In the genomic region with DNA sequence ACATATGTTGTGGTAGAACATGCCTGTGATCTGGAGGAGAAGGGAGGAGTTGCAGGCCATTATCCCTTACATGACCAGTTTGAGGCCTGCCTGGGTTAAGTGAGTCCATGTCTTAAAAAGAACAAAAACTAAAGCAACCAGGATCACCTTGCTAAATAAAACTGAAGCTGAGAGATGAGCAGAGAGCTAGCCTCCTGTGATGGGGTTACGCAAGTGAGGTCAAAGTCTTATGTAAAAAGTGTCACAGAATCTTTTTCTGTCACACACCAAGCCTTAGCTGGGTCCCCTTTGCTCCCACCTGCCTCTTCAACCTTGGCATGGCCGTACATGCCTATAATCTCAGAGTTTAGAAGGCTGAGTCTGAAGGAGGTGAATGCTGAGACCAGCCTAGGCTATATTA, we compare ENCODE assay signal across 8 mouse cellular contexts. TPM values are rescaled to one million over a fixed set of nuclear protein-coding genes. Genes with fewer than 3 reads are reported as not detected.
A peak's percentile ranks its signal among the peaks of the same experiment; 100 is the strongest.
DNase-seq lines count a peak whose midpoint lies in the region; ATAC-seq and TF ChIP-seq lines count a peak whose summit lies in the region.

No protein-coding gene starts in this region.

- no peak overlapping the region for H3K27ac ChIP-seq in lung, postnatal 0 days (ENCODE audit: low read length)
- 0 out of 2 replicates have a peak overlapping the region, but pooled peaks have one; percentile 25 for H3K27ac ChIP-seq in liver, embryonic 13.5 days

- H3K36me3 ChIP-seq in lung, postnatal 0 days (ENCODE audit: insufficient read depth, low read length), result no peaks in the 10 kb centered on the region
- no peaks in the 10 kb centered on the region for H3K36me3 ChIP-seq in liver, embryonic 13.5 days

- 79% methylated on average over 2 of the region's 2 CpGs for WGBS in lung, postnatal 0 days
- WGBS in liver, embryonic 13.5 days (ENCODE audit: insufficient replicate concordance), result 79% methylated on average over 2 of the region's 2 CpGs

- H3K4me2 ChIP-seq in lung, postnatal 0 days (replicated peaks; ENCODE audit: low read depth, low read length), result peak overlapping the region; percentile 82
- H3K4me2 ChIP-seq in liver, embryonic 13.5 days, result peak overlapping the region; percentile 91

- no peaks in the 10 kb centered on the region for H3K4me1 ChIP-seq in lung, postnatal 0 days (ENCODE audit: insufficient read depth, low read depth, low read length)
- peaks cover 28% of the 10 kb centered on the region for H3K4me1 ChIP-seq in liver, embryonic 13.5 days (replicated peaks)

- H3K9ac ChIP-seq in lung, postnatal 0 days (replicated peaks; ENCODE audit: low read depth), result no peak overlapping the region
- peak overlapping the region; percentile 81 for H3K9ac ChIP-seq in liver, embryonic 13.5 days

- peak overlapping the region; percentile 63; the same call in 1 of the 2 replicates for H3K4me3 ChIP-seq in lung, postnatal 0 days (ENCODE audit: low read depth, low read length)
- H3K4me3 ChIP-seq in liver, embryonic 13.5 days (replicated peaks), result peak overlapping the region; percentile 71

- H3K9me3 ChIP-seq in lung, postnatal 0 days (ENCODE audit: low read length), result no peaks in the 10 kb centered on the region; the same call in 1 of the 2 replicates
- H3K9me3 ChIP-seq in liver, embryonic 13.5 days (replicated peaks), result no peaks in the 10 kb centered on the region

- no peak for ATAC-seq in lung, postnatal 0 days
- no peak for ATAC-seq in liver, embryonic 13.5 days (ENCODE audit: low read depth)

- DNase-seq in cerebellum, postnatal 25 days, result peak; percentile 6 to 12
- no peak for DNase-seq in cerebellum, postnatal 14 days
- no peak for DNase-seq in lung, postnatal 0 days (ENCODE audit: low spot score)
- no peak for DNase-seq in lung, postnatal 14 days
- no peak for DNase-seq in liver, embryonic 13.5 days
- DNase-seq in yolk sac, embryonic 10.5 days (ENCODE audit: low spot score), result peak; percentile 61
- DNase-seq in thymus, postnatal 14 days, result no peak
- DNase-seq in gastrocnemius, postnatal 4 days (ENCODE audit: low spot score in 2 of 2), result no peak

- TF ChIP-seq EP300 in lung, postnatal 0 days (IDR thresholded peaks at IDR 0.05), result no peak

- no peaks in the 10 kb centered on the region for H3K27me3 ChIP-seq in lung, postnatal 0 days (replicated peaks; ENCODE audit: insufficient read depth, low read length)
- no peaks in the 10 kb centered on the region for H3K27me3 ChIP-seq in liver, embryonic 13.5 days

- TF ChIP-seq CTCF in lung, postnatal 0 days (IDR thresholded peaks at IDR 0.05), result no peak

RNA-seq across cellular contexts. Expression of a gene that starts 0.6 kb away (rescaled TPM):
- not detected in 2 replicates for polyA plus RNA-seq in lung, postnatal 0 days (2015; fragmentation: Nextera tagmentation; extraction: Ambion mirVana)
- polyA plus RNA-seq in liver, embryonic 13.5 days (2015; fragmentation: Nextera tagmentation; extraction: Ambion mirVana), result 1.3 and 1.8 TPM in 2 replicates
- total RNA-seq in gastrocnemius, postnatal 4 days (2021), result 1 to 10 TPM; 1.2 to 1.4 TPM

RNA-seq across cellular contexts. Expression of a gene that starts 2.7 kb away (rescaled TPM):
- polyA plus RNA-seq in lung, postnatal 0 days (2015; fragmentation: Nextera tagmentation; extraction: Ambion mirVana), result 17.6 and 20.0 TPM in 2 replicates
- polyA plus RNA-seq in liver, embryonic 13.5 days (2015; fragmentation: Nextera tagmentation; extraction: Ambion mirVana), result 6.4 and 6.6 TPM in 2 replicates
- 10 to 100 TPM; 12.0 to 13.2 TPM for total RNA-seq in gastrocnemius, postnatal 4 days (2021)

RNA-seq across cellular contexts. Expression of a gene that starts 6.3 kb away (rescaled TPM):
- polyA plus RNA-seq in lung, postnatal 0 days (2015; fragmentation: Nextera tagmentation; extraction: Ambion mirVana), result 13.1 and 17.2 TPM in 2 replicates
- 6.1 and 8.8 TPM in 2 replicates for polyA plus RNA-seq in liver, embryonic 13.5 days (2015; fragmentation: Nextera tagmentation; extraction: Ambion mirVana)
- total RNA-seq in gastrocnemius, postnatal 4 days (2021), result 1 to 10 TPM; 2.5 to 3.8 TPM

RNA-seq across cellular contexts. Expression of a gene that starts 12.4 kb away (rescaled TPM):
- 60.6 and 78.2 TPM in 2 replicates for polyA plus RNA-seq in lung, postnatal 0 days (2015; fragmentation: Nextera tagmentation; extraction: Ambion mirVana)
- 17.2 and 18.9 TPM in 2 replicates for polyA plus RNA-seq in liver, embryonic 13.5 days (2015; fragmentation: Nextera tagmentation; extraction: Ambion mirVana)
- 10 to 100 TPM; 25.0 to 26.5 TPM for total RNA-seq in gastrocnemius, postnatal 4 days (2021)

RNA-seq across cellular contexts. Expression of a gene that starts 29.4 kb away (rescaled TPM):
- 4.3 and 5.0 TPM in 2 replicates for polyA plus RNA-seq in lung, postnatal 0 days (2015; fragmentation: Nextera tagmentation; extraction: Ambion mirVana)
- polyA plus RNA-seq in liver, embryonic 13.5 days (2015; fragmentation: Nextera tagmentation; extraction: Ambion mirVana), result 1.4 and 1.7 TPM in 2 replicates
- 10 to 100 TPM; 29.8 to 42.1 TPM for total RNA-seq in gastrocnemius, postnatal 4 days (2021)

Comparison
In these comparisons a context has a peak if more than half of its experiments do, and no peak if none do; other contexts are left out.
1. DNase-seq: peak in cerebellum, postnatal 25 days (2 of 2) and yolk sac, embryonic 10.5 days (single experiment); none in cerebellum, postnatal 14 days (0 of 2), lung, postnatal 0 days (single experiment), lung, postnatal 14 days (single experiment), liver, embryonic 13.5 days (single experiment), thymus, postnatal 14 days (single experiment) and gastrocnemius, postnatal 4 days (0 of 2).